Mouse (Mus musculus) hindbrain, embryonic 12.5 days (tissue): ENCODE measurements at regions not wholly inside any gene's neighbourhood (a gene's known extent, or its start where the extent isn't known, plus 50 kb on each side); places are given as distances from the start of the nearest gene placed in this dataset.
A peak's percentile ranks its signal among the peaks of the same experiment; 100 is the strongest.

Experiments used
- ATAC-seq: fragments of 200-750 bp; cut with Nextera tagmentation; 2 replicates; pipeline ENCODE4 v1.8.0; 2017; ENCODE audit warnings: moderate TSS enrichment; ENCODE audit not compliant: low FRiP score
- H3K27ac ChIP-seq: fragments of 300-500 bp; sonication (generic); 2 replicates; pipeline ENCODE4 v1.5.1; 2016; ENCODE audit warnings: mild to moderate bottlenecking
- H3K27me3 ChIP-seq: fragments of 300-500 bp; sonication (generic); 2 replicates; pipeline ENCODE4 v1.6.1; 2016; ENCODE audit warnings: mild to moderate bottlenecking
- H3K36me3 ChIP-seq: fragments of 300-500 bp; sonication (generic); 2 replicates; pipeline ENCODE4 v1.6.1; 2016; ENCODE audit warnings: mild to moderate bottlenecking
- H3K4me1 ChIP-seq: fragments of 300-500 bp; sonication (generic); 2 replicates; pipeline ENCODE4 v1.6.1; 2016
- H3K4me2 ChIP-seq: fragments of 300-500 bp; sonication (generic); replicated peaks from 2 replicates; pipeline ENCODE4 v1.6.1; 2016; ENCODE audit warnings: mild to moderate bottlenecking
- H3K4me3 ChIP-seq: fragments of 300-500 bp; sonication (generic); 2 replicates; pipeline ENCODE4 v1.5.1; 2016; ENCODE audit warnings: mild to moderate bottlenecking
- H3K9ac ChIP-seq: fragments of 300-500 bp; sonication (generic); 2 replicates; pipeline ENCODE4 v1.6.1; 2016; ENCODE audit warnings: mild to moderate bottlenecking, moderate library complexity
- H3K9me3 ChIP-seq: fragments of 300-500 bp; sonication (generic); replicated peaks from 2 replicates; pipeline ENCODE4 v1.6.1; 2016; ENCODE audit warnings: mild to moderate bottlenecking
- WGBS: fragments of 180-500 bp; shearing (Covaris S2); methylation state at CpG from one replicate; pipeline ENCODE4 v1.1.7; 2016; 5-methylcytosine and 5-hydroxymethylcytosine counted together

DNA sequence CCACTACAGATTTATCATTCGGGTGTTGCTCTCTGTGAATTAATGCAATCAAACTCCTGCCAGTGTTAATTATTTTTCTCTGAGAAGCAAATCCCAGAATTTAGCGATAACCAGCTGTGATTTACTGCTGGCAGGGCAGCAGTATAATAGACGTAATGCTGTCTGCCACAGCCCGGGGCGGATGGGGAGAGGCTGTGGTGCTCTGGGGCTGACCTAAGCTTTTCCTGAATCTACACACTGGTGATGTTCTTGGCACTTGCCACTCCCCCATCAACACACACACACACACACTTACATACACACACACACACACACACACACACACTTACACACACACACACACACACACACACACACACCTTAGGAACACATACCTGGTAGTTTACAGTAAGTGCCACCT, 101.4 kb upstream of the Dynlrb2 start:
- ATAC-seq = no peak
- no peaks in the 10 kb centered on the region for H3K27me3 ChIP-seq
- no peaks in the 10 kb centered on the region for H3K4me1 ChIP-seq
- no peak overlapping the region for H3K9ac ChIP-seq
- no peaks in the 10 kb centered on the region for H3K9me3 ChIP-seq
- H3K4me2 ChIP-seq = no peak overlapping the region
- WGBS = 75% methylated on average over 5 of the region's 5 CpGs
- H3K27ac ChIP-seq = no peak overlapping the region
- no peak overlapping the region for H3K4me3 ChIP-seq
- H3K36me3 ChIP-seq = no peaks in the 10 kb centered on the region

DNA sequence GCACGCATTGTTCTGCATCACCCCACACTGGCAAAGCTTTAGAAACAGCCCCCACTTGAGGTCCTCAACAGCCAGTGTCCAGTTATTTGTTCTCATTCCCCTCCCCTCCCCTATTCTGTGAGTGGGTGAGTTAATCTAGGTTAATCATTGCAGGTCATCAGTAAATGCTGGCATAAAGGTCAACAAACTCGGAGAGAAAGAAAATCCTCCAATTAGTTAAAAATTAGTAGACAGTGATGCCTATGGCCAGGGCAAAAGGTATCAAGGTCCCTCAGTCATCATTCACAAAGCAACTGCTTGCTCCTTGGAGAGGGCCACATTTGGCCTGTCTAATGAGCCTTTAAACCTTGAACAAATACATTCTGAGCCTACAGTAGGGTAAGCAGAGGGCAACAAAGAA, 105.3 kb upstream of the Dynlrb2 start:
- Histone ChIP-seq H3K9ac (no peak overlapping the region), H3K4me1 (no peaks in the 10 kb centered on the region), H3K9me3 (no peaks in the 10 kb centered on the region; the same call in 1 of the 2 replicates), H3K27me3 (no peaks in the 10 kb centered on the region), H3K27ac (no peak overlapping the region), H3K36me3 (no peaks in the 10 kb centered on the region), H3K4me3 (no peak overlapping the region), H3K4me2 (no peak overlapping the region)
- ATAC-seq = no peak
- WGBS = 66% methylated on average over 2 of the region's 2 CpGs

DNA sequence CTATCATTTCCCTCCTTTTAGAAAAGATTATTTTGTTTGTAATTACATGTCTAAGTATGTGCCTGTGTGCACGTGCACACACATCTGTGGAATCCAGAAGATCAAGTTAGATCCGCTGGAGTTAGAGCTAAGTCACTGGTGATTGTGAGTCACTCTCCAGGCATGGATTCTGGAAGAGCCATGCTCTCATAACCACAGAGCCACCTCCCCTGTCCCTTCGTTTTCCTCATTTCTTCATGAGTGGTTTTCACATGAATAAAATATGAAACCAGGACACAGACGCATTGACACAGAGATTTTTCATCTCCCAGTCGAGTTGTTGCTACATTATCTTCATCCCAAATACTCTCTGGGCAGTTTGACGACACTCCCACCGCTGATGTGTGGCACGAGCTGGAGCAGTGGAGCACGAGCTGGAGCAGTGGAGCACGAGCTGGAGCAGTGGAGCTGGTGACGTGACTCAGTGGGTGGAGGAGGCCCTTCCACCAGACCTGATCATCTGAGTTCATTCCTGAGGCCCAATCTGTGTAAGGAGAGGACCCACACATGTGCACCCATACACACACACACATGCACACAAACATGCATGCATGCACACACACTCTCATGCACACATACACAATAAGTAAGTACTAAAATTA, 106.1 kb upstream of the Dynlrb2 start:
- WGBS = 75% methylated on average over 11 of the region's 11 CpGs
- H3K27ac ChIP-seq = no peak overlapping the region
- no peaks in the 10 kb centered on the region for H3K27me3 ChIP-seq
- no peak overlapping the region for H3K9ac ChIP-seq
- ATAC-seq = no peak
- no peaks in the 10 kb centered on the region; the same call in 1 of the 2 replicates for H3K9me3 ChIP-seq
- H3K4me1 ChIP-seq = no peaks in the 10 kb centered on the region
- no peak overlapping the region for H3K4me3 ChIP-seq
- H3K36me3 ChIP-seq = no peaks in the 10 kb centered on the region
- H3K4me2 ChIP-seq = no peak overlapping the region

DNA sequence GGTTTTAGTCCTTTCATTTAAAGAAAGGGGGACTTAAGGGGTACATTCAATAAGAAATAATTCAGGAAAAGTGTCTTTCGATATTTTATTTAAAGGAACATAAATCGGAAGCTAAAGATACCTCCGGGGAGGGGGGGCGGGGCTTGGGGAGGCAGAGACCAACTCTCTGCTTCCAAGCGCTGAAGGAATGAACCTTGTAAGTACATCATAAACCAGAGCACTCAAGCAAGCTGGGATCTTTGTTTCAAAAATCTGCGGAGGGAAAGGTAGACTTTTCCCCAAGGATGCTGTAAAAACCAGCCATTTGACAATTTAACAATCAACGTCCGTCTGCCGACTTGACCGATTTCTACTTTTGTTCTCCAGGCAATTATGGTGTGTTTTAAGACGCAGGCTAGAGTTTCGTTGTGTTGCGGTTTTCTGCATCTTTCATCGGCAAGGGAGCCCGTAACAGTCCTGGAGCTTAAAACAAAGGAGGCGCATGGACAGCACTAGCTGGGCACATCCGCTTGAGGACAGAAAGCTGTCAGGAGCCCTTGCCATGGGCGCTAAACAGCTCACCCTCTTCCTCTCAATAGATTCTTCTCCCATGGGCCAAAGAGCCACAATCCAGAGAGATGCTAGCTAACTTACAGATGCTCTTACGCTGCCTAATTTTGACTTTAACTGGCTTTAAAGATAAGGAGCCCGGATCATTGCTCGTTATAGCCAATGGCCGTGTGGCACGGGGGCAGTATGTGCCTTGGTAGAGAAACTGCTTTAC, 119.4 kb upstream of the Dynlrb2 start:
- ATAC-seq = no peak
- H3K4me1 ChIP-seq = peaks cover 8% of the 10 kb centered on the region; the same call in 1 of the 2 replicates
- no peak overlapping the region for H3K4me3 ChIP-seq
- H3K9ac ChIP-seq = no peak overlapping the region
- no peak overlapping the region for H3K4me2 ChIP-seq
- no peaks in the 10 kb centered on the region for H3K36me3 ChIP-seq
- 87% methylated on average over 23 of the region's 23 CpGs for WGBS
- H3K27ac ChIP-seq = no peak overlapping the region; the same call in 1 of the 2 replicates
- no peaks in the 10 kb centered on the region for H3K27me3 ChIP-seq
- no peaks in the 10 kb centered on the region for H3K9me3 ChIP-seq

DNA sequence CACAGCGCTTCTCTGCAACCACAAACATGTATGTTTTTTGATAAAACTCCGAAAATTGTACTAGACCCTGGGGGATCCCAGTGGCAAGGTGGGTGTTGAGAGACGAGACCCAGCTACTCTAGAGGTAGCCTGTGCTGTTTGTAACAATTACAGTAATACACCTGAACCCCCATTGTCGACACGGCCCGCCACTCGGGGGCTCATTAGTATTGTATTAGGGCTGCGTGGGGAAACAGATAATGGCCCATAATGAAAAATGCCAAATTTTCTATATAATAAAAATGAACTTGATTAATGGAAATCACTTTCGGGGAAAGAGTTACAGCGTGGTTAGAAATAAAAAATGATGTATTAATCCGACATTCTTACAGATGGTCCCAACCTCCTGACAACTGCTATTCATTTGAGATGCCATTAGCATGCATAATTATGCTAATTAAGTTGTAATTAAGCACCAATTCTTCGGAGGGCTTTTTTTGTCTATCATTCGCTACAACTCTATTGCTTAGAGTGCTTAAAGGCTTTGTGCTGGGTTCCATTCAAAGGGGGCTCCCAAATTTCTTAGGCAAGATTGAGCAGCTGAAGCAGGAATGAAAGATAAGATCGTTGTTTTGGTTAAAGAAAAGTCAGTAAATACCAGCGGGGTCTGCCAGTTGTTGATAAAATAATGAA, 120.2 kb upstream of the Dynlrb2 start:
- 0 out of 2 replicates have a peak, but pooled peaks have one; percentile 56 for ATAC-seq
- WGBS = 54% methylated on average over 15 of the region's 15 CpGs
- H3K4me1 ChIP-seq = peaks cover 8% of the 10 kb centered on the region; the same call in 1 of the 2 replicates
- H3K27ac ChIP-seq = peak overlapping the region; percentile 48; the same call in 1 of the 2 replicates
- H3K4me3 ChIP-seq = no peak overlapping the region
- no peaks in the 10 kb centered on the region for H3K9me3 ChIP-seq
- no peak overlapping the region for H3K9ac ChIP-seq
- H3K36me3 ChIP-seq = no peaks in the 10 kb centered on the region
- no peaks in the 10 kb centered on the region for H3K27me3 ChIP-seq
- H3K4me2 ChIP-seq = no peak overlapping the region

DNA sequence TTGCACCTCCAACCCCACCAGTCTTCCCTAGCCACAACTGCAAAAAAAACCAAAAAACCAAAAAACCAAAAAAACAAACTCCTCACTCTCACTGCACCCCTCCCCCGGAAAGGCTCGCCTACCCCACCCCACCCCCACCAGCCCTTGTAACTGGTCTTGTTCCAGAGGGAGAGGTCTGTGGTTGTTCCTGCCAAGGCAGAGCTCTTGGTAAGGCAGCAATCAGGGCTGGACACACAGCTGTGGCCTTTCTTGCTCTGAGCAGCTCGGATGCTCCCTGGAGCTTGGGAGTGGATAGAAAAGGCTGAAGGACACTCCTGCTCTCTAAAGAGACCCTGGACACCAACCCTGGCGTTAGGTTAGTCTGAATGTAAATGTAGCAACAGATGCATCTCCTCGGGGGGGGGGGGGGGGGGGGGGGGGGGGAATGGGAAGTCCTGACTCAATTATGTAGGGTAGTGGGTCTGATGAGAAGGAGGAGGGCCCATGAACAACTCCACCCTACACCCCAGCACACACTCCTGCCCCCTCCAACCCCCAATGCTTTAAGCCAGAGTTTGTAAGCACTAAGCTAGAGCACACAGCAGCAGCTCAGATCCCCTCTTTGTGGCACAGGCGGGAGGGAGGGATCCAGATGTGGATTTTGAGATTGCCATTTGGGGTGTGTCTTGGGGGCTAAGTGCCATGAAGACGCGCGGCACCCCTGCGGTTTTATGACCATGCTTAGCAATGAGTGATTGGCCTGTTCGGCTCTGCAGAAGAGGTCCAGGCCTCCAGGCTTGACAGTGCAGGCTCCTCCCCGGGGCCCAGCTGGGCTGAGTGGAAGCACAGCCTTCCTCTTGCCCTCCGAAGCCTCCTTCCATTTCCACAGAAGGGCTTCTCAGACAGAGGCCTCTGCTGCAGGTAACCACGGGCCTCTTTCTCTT, 121.0 kb upstream of the Dynlrb2 start:
- Histone ChIP-seq H3K4me2 (no peak overlapping the region), H3K27me3 (no peaks in the 10 kb centered on the region), H3K4me1 (peaks cover 8% of the 10 kb centered on the region; the same call in 1 of the 2 replicates), H3K4me3 (no peak overlapping the region), H3K9ac (no peak overlapping the region), H3K27ac (peak overlapping the region; percentile 48; the same call in 1 of the 2 replicates), H3K9me3 (no peaks in the 10 kb centered on the region), H3K36me3 (no peaks in the 10 kb centered on the region)
- ATAC-seq = peak; percentile 83
- WGBS = 31% methylated on average over 13 of the region's 14 CpGs

DNA sequence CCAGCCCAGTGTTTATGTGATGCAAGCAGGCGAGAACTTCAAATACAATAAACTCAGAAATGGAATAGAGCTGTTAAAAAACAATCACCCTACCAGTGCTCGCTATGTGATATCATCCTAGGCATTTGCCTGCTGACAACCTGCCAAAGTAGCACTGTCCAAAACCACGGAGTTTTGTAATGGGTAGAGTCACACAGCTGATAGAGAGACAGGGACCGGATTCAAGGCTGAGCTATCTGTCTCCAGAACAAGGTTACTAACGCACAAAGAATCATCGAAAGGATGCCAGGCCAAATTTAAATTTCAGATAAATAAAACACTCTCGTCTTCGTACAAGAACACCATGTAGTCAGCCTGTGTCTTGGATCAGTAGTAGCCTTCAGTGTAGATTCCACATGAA, 121.7 kb upstream of the Dynlrb2 start:
- no peak overlapping the region for H3K27ac ChIP-seq
- H3K36me3 ChIP-seq = no peaks in the 10 kb centered on the region
- H3K4me1 ChIP-seq = peaks cover 8% of the 10 kb centered on the region; the same call in 1 of the 2 replicates
- no peak for ATAC-seq
- H3K9ac ChIP-seq = no peak overlapping the region
- WGBS = 87% methylated on average over 8 of the region's 8 CpGs
- H3K4me2 ChIP-seq = no peak overlapping the region
- no peaks in the 10 kb centered on the region for H3K27me3 ChIP-seq
- no peak overlapping the region for H3K4me3 ChIP-seq
- no peaks in the 10 kb centered on the region for H3K9me3 ChIP-seq

DNA sequence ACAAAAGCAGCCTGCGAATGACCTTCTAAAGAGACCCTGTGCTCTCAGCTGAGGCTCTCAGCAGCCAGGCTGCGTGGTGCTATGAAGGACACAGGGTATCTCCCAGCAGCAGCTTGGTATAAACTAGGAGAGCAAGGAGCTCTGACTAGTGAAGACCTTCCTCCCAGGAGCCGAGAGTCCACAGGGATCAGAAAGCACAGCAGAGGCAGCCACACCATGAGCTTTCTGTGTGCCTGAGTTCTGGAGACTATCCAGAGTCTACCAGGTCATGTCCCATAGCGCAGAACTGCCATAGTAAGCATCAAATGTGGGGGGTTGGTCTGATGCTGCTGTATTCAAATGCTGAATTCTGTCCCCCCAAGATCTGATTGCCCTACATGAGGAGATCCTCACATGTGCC, 124.2 kb upstream of the Dynlrb2 start:
- no peaks in the 10 kb centered on the region for H3K36me3 ChIP-seq
- no peaks in the 10 kb centered on the region for H3K9me3 ChIP-seq
- 93% methylated on average over 4 of the region's 4 CpGs for WGBS
- peaks cover 7% of the 10 kb centered on the region; the same call in 1 of the 2 replicates for H3K4me1 ChIP-seq
- H3K4me2 ChIP-seq = no peak overlapping the region
- no peak overlapping the region for H3K27ac ChIP-seq
- no peak overlapping the region for H3K4me3 ChIP-seq
- H3K27me3 ChIP-seq = no peaks in the 10 kb centered on the region
- no peak for ATAC-seq
- no peak overlapping the region for H3K9ac ChIP-seq

DNA sequence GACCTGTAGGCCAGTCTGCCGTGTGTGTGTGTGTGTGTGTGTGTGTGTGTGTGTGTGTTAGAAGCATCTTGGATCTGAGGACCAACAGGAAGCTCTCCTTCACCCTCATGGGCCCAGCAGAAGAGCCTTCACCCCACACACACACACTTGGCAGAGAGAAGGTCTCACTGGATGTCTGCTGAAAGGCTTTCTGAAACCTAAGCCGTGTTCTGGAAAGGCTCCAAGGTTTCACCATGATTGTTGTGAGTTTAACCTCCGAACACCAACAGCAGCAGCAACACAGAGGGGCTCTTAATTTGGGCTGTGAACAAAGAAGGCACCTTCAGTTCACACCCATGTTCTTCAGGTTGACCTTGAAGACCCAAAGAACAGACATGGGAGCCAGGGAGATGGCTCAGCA, 124.9 kb upstream of the Dynlrb2 start:
- Histone ChIP-seq H3K9ac (no peak overlapping the region), H3K4me2 (no peak overlapping the region), H3K27me3 (no peaks in the 10 kb centered on the region), H3K9me3 (no peaks in the 10 kb centered on the region), H3K4me1 (peaks cover 4% of the 10 kb centered on the region; the same call in 1 of the 2 replicates), H3K4me3 (no peak overlapping the region), H3K36me3 (no peaks in the 10 kb centered on the region), H3K27ac (no peak overlapping the region)
- 78% methylated on average over 3 of the region's 3 CpGs for WGBS
- ATAC-seq = no peak

DNA sequence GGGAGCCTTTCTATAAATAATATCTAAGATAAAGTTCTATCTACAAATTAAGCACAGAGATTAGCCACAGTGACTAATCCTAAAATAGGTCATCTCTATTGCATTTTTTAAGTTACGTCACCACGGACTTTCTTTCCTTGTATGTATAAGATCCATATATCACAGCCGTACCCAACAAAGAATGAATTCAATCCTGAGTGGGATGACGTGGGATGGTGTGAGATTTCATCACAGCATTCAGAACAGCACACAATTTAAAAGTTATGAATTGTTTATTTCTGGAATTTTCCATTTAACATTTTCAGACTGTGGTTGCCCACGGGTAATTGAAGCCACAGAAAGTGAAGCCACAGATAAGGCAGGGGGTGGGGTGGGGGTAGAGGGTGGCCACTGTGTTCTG, 129.0 kb upstream of the Dynlrb2 start:
- H3K27ac ChIP-seq = no peak overlapping the region
- ATAC-seq = no peak
- no peak overlapping the region for H3K4me2 ChIP-seq
- no peaks in the 10 kb centered on the region for H3K36me3 ChIP-seq
- H3K9ac ChIP-seq = no peak overlapping the region
- 91% methylated on average over 5 of the region's 5 CpGs for WGBS
- H3K27me3 ChIP-seq = no peaks in the 10 kb centered on the region
- peaks cover 4% of the 10 kb centered on the region; the same call in 1 of the 2 replicates for H3K4me1 ChIP-seq
- H3K9me3 ChIP-seq = no peaks in the 10 kb centered on the region
- no peak overlapping the region for H3K4me3 ChIP-seq

DNA sequence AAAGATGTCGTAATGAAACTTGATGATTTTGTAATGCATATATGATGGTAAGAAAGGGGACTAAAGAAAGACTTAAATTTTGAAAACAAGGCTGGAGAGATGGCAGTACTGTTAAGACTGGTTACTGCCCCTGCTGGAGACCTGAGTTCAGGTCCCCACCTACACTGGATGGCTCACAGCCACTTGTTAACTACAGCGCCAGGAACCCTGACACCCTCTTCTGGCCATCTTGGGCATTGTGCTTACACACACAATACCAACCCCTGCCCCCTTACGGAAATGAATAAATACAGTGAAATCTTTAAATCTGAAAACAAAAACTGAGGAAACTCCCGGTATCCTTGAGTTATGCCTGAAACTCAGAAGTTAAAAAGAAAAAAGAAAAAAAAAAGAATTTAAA, 131.7 kb upstream of the Dynlrb2 start:
- no peak overlapping the region for H3K4me2 ChIP-seq
- no peaks in the 10 kb centered on the region for H3K36me3 ChIP-seq
- no peaks in the 10 kb centered on the region for H3K9me3 ChIP-seq
- H3K4me1 ChIP-seq = peaks cover 4% of the 10 kb centered on the region; the same call in 1 of the 2 replicates
- no peak overlapping the region for H3K27ac ChIP-seq
- H3K9ac ChIP-seq = no peak overlapping the region
- WGBS = 79% methylated on average over 4 of the region's 4 CpGs
- H3K4me3 ChIP-seq = no peak overlapping the region
- ATAC-seq = no peak
- no peaks in the 10 kb centered on the region for H3K27me3 ChIP-seq
